Mouse (Mus musculus) olfactory bulb, adult 2 months (tissue): ENCODE measurements around the gene Adamts7.

ENCODE experiments used
- CTCF ChIP-seq: fragments of 200-500 bp; IDR thresholded peaks from 2 replicates; pipeline ENCODE4 v1.5.1; 2012; ENCODE audit warnings: low read depth, mild to moderate bottlenecking, low read length, moderate library complexity; ENCODE audit not compliant: insufficient read depth
- POLR2A ChIP-seq: fragments of 200-500 bp; IDR thresholded peaks from 2 replicates; pipeline ENCODE4 v1.6.1; 2012; ENCODE audit warnings: mild to moderate bottlenecking, low read depth, low read length, moderate library complexity; ENCODE audit not compliant: insufficient read depth

DNA sequence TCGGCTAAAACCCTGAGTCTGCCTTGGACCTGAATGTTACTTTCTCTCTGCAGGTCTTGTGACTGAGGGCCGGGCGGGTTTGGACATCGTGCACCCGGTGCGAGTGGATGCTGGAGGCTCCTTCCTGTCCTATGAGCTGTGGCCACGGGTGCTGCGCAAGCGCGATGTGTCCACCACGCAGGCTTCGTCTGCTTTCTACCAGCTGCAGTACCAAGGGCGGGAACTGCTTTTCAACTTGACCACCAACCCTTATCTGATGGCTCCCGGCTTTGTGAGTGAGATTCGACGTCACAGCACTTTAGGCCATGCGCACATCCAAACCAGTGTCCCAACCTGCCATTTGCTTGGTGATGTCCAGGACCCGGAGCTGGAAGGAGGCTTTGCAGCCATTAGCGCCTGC is 8.6 kb downstream of the Adamts7 start:
- TF ChIP-seq CTCF = no peak
- TF ChIP-seq POLR2A = no peak
